Comparison of ENCODE assay signal across 8 mouse cellular contexts in genomic region chr5:137740506-137740905, GRCm38 (mm10). TPM values are rescaled to one million over a fixed set of nuclear protein-coding genes. Genes with fewer than 3 reads are reported as not detected.
A peak's percentile ranks its signal among the peaks of the same experiment; 100 is the strongest.
DNase-seq lines count a peak whose midpoint lies in the region; ATAC-seq lines count a peak whose summit lies in the region.

No protein-coding gene starts in this region.

- peak overlapping the region; percentile 82 for H3K27ac ChIP-seq in liver, embryonic 12.5 days

- H3K4me2 ChIP-seq in liver, embryonic 12.5 days = peak overlapping the region; percentile 92

- H3K9ac ChIP-seq in liver, embryonic 12.5 days = peak overlapping the region; percentile 83

- peaks cover 2% of the 10 kb centered on the region; the same call in 1 of the 2 replicates for H3K27me3 ChIP-seq in erythroblast, embryonic 14.5 days (ENCODE audit: control insufficient read depth)
- H3K27me3 ChIP-seq in liver, embryonic 12.5 days (replicated peaks) = peaks cover 4% of the 10 kb centered on the region; the same call in 1 of the 2 replicates

- peaks cover 2% of the 10 kb centered on the region; the same call in 1 of the 2 replicates for H3K36me3 ChIP-seq in erythroblast, embryonic 14.5 days (ENCODE audit: control insufficient read depth)
- peaks cover 2% of the 10 kb centered on the region; the same call in 1 of the 2 replicates for H3K36me3 ChIP-seq in liver, embryonic 12.5 days

- peak overlapping the region; percentile 75 for H3K4me3 ChIP-seq in erythroblast, embryonic 14.5 days (replicated peaks)
- H3K4me3 ChIP-seq in liver, embryonic 12.5 days = peak overlapping the region; percentile 66

- no peak for ATAC-seq in erythroblast, adult 5-6 weeks (replicated peaks; ENCODE audit: low FRiP score, poor library complexity, severe bottlenecking)
- ATAC-seq in liver, embryonic 12.5 days = no peak

- H3K9me3 ChIP-seq in erythroblast, embryonic 14.5 days (ENCODE audit: control insufficient read depth, low read length) = no peaks in the 10 kb centered on the region
- no peaks in the 10 kb centered on the region for H3K9me3 ChIP-seq in liver, embryonic 12.5 days (replicated peaks)

- WGBS in liver, embryonic 12.5 days (ENCODE audit: insufficient replicate concordance) = 43% methylated on average over 10 of the region's 11 CpGs

- DNase-seq in thymus, postnatal 14 days = peak; percentile 40
- DNase-seq in thymus, postnatal 0 days (ENCODE audit: low spot score) = no peak
- DNase-seq in natural killer cell, adult 2 months (ENCODE audit: low spot score in 2 of 2) = no peak
- DNase-seq in ovary, postnatal 10 days (ENCODE audit: low spot score) = no peak
- DNase-seq in layer of hippocampus, adult 8-10 months (ENCODE audit: low spot score in 2 of 2) = no peak

- peaks cover 72% of the 10 kb centered on the region for H3K4me1 ChIP-seq in erythroblast, embryonic 14.5 days (ENCODE audit: control insufficient read depth)
- H3K4me1 ChIP-seq in liver, embryonic 12.5 days = peaks cover 69% of the 10 kb centered on the region

RNA-seq across cellular contexts. Expression of gene Nyap1, which starts 0.9 kb away (rescaled TPM):
- polyA plus RNA-seq in erythroblast, embryonic 14.5 days (2012) = 0.97 and 1.2 TPM in 2 replicates
- total RNA-seq in erythroblast, adult 5-6 weeks (2015; ENCODE audit: low replicate concordance) = 0.38 TPM in 1 of 2 replicates, not detected in the other
- 0.84 and 1.4 TPM in 2 replicates for total RNA-seq in erythroblast, adult 5-6 weeks (2017; ENCODE audit: low replicate concordance)
- 7.2 and 8.8 TPM in 2 replicates for polyA plus RNA-seq in thymus, postnatal 0 days (2015; fragmentation: Nextera tagmentation; extraction: Ambion mirVana)
- 0.33 and 0.38 TPM in 2 replicates for polyA plus RNA-seq in liver, embryonic 12.5 days (2016; fragmentation: Nextera tagmentation; extraction: Ambion mirVana)
- 10 to 100 TPM; 64.7 to 77.5 (median 68.4) TPM for total RNA-seq in layer of hippocampus, adult 8-10 months (2022)

RNA-seq across cellular contexts. Expression of gene Tsc22d4, which starts 5.0 kb away (rescaled TPM):
- polyA plus RNA-seq in erythroblast, embryonic 14.5 days (2012) = 53.9 and 58.8 TPM in 2 replicates
- 24.5 and 44.6 TPM in 2 replicates for total RNA-seq in erythroblast, adult 5-6 weeks (2015; ENCODE audit: low replicate concordance)
- total RNA-seq in erythroblast, adult 5-6 weeks (2017; ENCODE audit: low replicate concordance) = 69.5 and 76.3 TPM in 2 replicates
- polyA plus RNA-seq in thymus, postnatal 0 days (2015; fragmentation: Nextera tagmentation; extraction: Ambion mirVana) = 353 and 419 TPM in 2 replicates
- 96.0 and 99.2 TPM in 2 replicates for polyA plus RNA-seq in liver, embryonic 12.5 days (2016; fragmentation: Nextera tagmentation; extraction: Ambion mirVana)
- 100 to 1,000 TPM; 146 to 236 (median 178) TPM for total RNA-seq in layer of hippocampus, adult 8-10 months (2022)

RNA-seq across cellular contexts. Expression of gene Ppp1r35, which starts 38.1 kb away (rescaled TPM):
- polyA plus RNA-seq in erythroblast, embryonic 14.5 days (2012) = 16.1 TPM in 2 replicates
- total RNA-seq in erythroblast, adult 5-6 weeks (2015; ENCODE audit: low replicate concordance) = 6.5 and 24.2 TPM in 2 replicates
- total RNA-seq in erythroblast, adult 5-6 weeks (2017; ENCODE audit: low replicate concordance) = 6.4 and 12.0 TPM in 2 replicates
- 69.4 and 69.6 TPM in 2 replicates for polyA plus RNA-seq in thymus, postnatal 0 days (2015; fragmentation: Nextera tagmentation; extraction: Ambion mirVana)
- polyA plus RNA-seq in liver, embryonic 12.5 days (2016; fragmentation: Nextera tagmentation; extraction: Ambion mirVana) = 38.6 and 39.2 TPM in 2 replicates
- 10 to 100 TPM; 11.5 to 16.3 (median 14.1) TPM for total RNA-seq in layer of hippocampus, adult 8-10 months (2022)

RNA-seq across cellular contexts. Expression of gene Mepce, which starts 46.9 kb away (rescaled TPM):
- 17.1 and 18.2 TPM in 2 replicates for polyA plus RNA-seq in erythroblast, embryonic 14.5 days (2012)
- 7.7 and 11.7 TPM in 2 replicates for total RNA-seq in erythroblast, adult 5-6 weeks (2015; ENCODE audit: low replicate concordance)
- 4.8 and 14.4 TPM in 2 replicates for total RNA-seq in erythroblast, adult 5-6 weeks (2017; ENCODE audit: low replicate concordance)
- polyA plus RNA-seq in thymus, postnatal 0 days (2015; fragmentation: Nextera tagmentation; extraction: Ambion mirVana) = 13.1 and 17.2 TPM in 2 replicates
- polyA plus RNA-seq in liver, embryonic 12.5 days (2016; fragmentation: Nextera tagmentation; extraction: Ambion mirVana) = 9.0 and 9.2 TPM in 2 replicates
- 10 to 100 TPM; 44.6 to 52.9 (median 48.3) TPM for total RNA-seq in layer of hippocampus, adult 8-10 months (2022)

RNA-seq across cellular contexts. Expression of gene Zcwpw1, which starts 47.1 kb away (rescaled TPM):
- 0.04 and 0.05 TPM in 2 replicates for polyA plus RNA-seq in erythroblast, embryonic 14.5 days (2012)
- total RNA-seq in erythroblast, adult 5-6 weeks (2015; ENCODE audit: low replicate concordance) = 1.7 and 9.2 TPM in 2 replicates
- 5.5 and 6.1 TPM in 2 replicates for total RNA-seq in erythroblast, adult 5-6 weeks (2017; ENCODE audit: low replicate concordance)
- polyA plus RNA-seq in thymus, postnatal 0 days (2015; fragmentation: Nextera tagmentation; extraction: Ambion mirVana) = 17.7 and 18.6 TPM in 2 replicates
- 6.9 and 7.5 TPM in 2 replicates for polyA plus RNA-seq in liver, embryonic 12.5 days (2016; fragmentation: Nextera tagmentation; extraction: Ambion mirVana)
- total RNA-seq in layer of hippocampus, adult 8-10 months (2022) = 1 to 10 TPM; 6.7 to 9.1 (median 7.5) TPM
